Mouse (Mus musculus): ENCODE results near the gene Hist1h4c.

GRCm38 (mm10) chr13:23724239-23724638 lies 26.0 kb upstream of the Hist1h4c start:
- TF ChIP-seq SRF (IDR thresholded peaks at IDR 0.05; ENCODE audit: control insufficient read depth, insufficient read length, low read depth) (no peak), POLR2A (IDR thresholded peaks at IDR 0.05; ENCODE audit: insufficient read length, low read depth) (no peak), E2F4 (IDR thresholded peaks at IDR 0.05; ENCODE audit: insufficient read depth) (no peak), MYOD1 (IDR thresholded peaks at IDR 0.05; ENCODE audit: control insufficient read depth in 1 of 3, insufficient read length in 2 of 3, low read depth in 2 of 3) (no peak), POLR2AphosphoS2 (IDR thresholded peaks at IDR 0.05; ENCODE audit: insufficient read length, low read depth) (no peak), MAX (IDR thresholded peaks at IDR 0.05; ENCODE audit: low read depth) (no peak)

Data from myocyte (in vitro differentiated cells).